Comparison of ENCODE assay signal across 7 mouse cellular contexts in the genomic region with DNA sequence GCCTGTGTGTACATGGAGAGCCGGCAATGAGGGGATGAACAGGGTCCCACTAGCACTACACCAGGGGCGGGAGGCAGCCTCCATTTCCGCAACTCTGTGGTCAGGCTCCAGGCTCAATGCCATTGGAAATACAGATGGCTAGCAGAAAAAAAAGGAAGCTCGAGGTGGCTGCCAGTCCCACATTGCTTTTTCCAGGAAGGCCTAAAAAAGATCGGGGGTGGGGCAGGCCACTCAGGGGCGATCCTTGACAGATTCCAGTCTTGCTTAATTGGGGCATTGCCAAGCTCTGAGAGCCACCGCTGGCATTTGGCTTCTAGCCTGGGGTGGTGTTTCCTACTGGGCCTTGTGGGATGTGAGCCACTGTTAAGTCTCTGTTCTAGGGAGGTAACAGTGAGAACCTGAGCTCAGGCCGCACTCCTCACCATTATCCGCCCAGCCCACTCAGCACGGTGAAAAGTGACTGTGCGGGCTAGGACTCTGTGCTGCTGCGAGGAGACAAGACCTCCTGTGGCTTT.
DNase-seq lines count a peak whose midpoint lies in the region; TF ChIP-seq lines count a peak whose summit lies in the region.

No protein-coding gene starts in this region.

- no peaks in the 10 kb centered on the region for H3K27me3 ChIP-seq in ES-Bruce4 (ENCODE audit: control insufficient read depth, insufficient read depth, low read length, poor library complexity, severe bottlenecking)
- no peaks in the 10 kb centered on the region for H3K27me3 ChIP-seq in embryonic facial prominence, embryonic 10.5 days (replicated peaks; ENCODE audit: low read depth, poor library complexity, severe bottlenecking)
- H3K27me3 ChIP-seq in kidney, adult 2 months (replicated peaks; ENCODE audit: control insufficient read depth, insufficient read depth, low read length), result no peaks in the 10 kb centered on the region

- 67% methylated on average over 12 of the region's 12 CpGs for WGBS in embryonic facial prominence, embryonic 10.5 days
- 38% methylated on average over 12 of the region's 12 CpGs for WGBS in kidney, adult 2 months

- H3K36me3 ChIP-seq in ES-Bruce4 (ENCODE audit: control insufficient read depth, insufficient read depth, low read length, poor library complexity, severe bottlenecking), result no peaks in the 10 kb centered on the region
- no peaks in the 10 kb centered on the region for H3K36me3 ChIP-seq in embryonic facial prominence, embryonic 10.5 days (replicated peaks)
- no peaks in the 10 kb centered on the region for H3K36me3 ChIP-seq in kidney, adult 2 months (ENCODE audit: control insufficient read depth, insufficient read depth, low read length)

- TF ChIP-seq EP300 in ES-Bruce4 (IDR thresholded peaks at IDR 0.05; ENCODE audit: insufficient read depth, low read depth, low read length), result no peak

- TF ChIP-seq POLR2A in ES-Bruce4 (IDR thresholded peaks at IDR 0.05; ENCODE audit: insufficient read depth, low read length), result no peak
- no peak for TF ChIP-seq POLR2A in kidney, adult 2 months (IDR thresholded peaks at IDR 0.05; ENCODE audit: low read depth, low read length)

- no peak for TF ChIP-seq CTCF in ES-Bruce4 (IDR thresholded peaks at IDR 0.05; ENCODE audit: low read depth, low read length)
- no peak for TF ChIP-seq CTCF in kidney, adult 2 months (conservative IDR thresholded peaks at IDR 0.05; ENCODE audit: insufficient read depth, insufficient read length, low read depth, low read length)

- DNase-seq in adipocyte (ENCODE audit: low spot score), result peak; percentile 93
- DNase-seq in embryonic facial prominence, embryonic 10.5 days (ENCODE audit: low spot score), result no peak
- peak; percentile 84 to 91 for DNase-seq in heart, adult 9 months (ENCODE audit: low spot score in 2 of 2)
- peak; percentile 87 for DNase-seq in kidney, adult 2 months
- peak; percentile 86 for DNase-seq in lung, postnatal 14 days
- peak; percentile 37 for DNase-seq in testis, postnatal 14 days (ENCODE audit: low spot score)

- no peaks in the 10 kb centered on the region for H3K9me3 ChIP-seq in ES-Bruce4 (replicated peaks; ENCODE audit: control insufficient read depth, insufficient read depth, low read length, poor library complexity, severe bottlenecking)
- no peaks in the 10 kb centered on the region for H3K9me3 ChIP-seq in embryonic facial prominence, embryonic 10.5 days

- H3K4me1 ChIP-seq in ES-Bruce4 (ENCODE audit: control insufficient read depth, insufficient read depth, low read length), result no peaks in the 10 kb centered on the region
- peaks cover 31% of the 10 kb centered on the region for H3K4me1 ChIP-seq in embryonic facial prominence, embryonic 10.5 days
- peaks cover 14% of the 10 kb centered on the region; the same call in 1 of the 2 replicates for H3K4me1 ChIP-seq in kidney, adult 2 months (ENCODE audit: control insufficient read depth, insufficient read depth, low read length)

- peak overlapping the region; percentile 17; the same call in 1 of the 2 replicates for H3K4me3 ChIP-seq in ES-Bruce4 (ENCODE audit: low read depth, low read length)
- no peak overlapping the region for H3K4me3 ChIP-seq in embryonic facial prominence, embryonic 10.5 days
- no peak overlapping the region for H3K4me3 ChIP-seq in kidney, adult 2 months (ENCODE audit: insufficient read depth, low read depth, low read length)

- no peak overlapping the region for H3K27ac ChIP-seq in ES-Bruce4 (ENCODE audit: insufficient read depth, low read length)
- peak overlapping the region; percentile 63 for H3K27ac ChIP-seq in embryonic facial prominence, embryonic 10.5 days (replicated peaks)
- H3K27ac ChIP-seq in kidney, adult 2 months (ENCODE audit: insufficient read depth, low read depth, low read length), result peak overlapping the region; percentile 69

- H3K9ac ChIP-seq in ES-Bruce4 (ENCODE audit: low read depth, poor library complexity, severe bottlenecking), result no peak overlapping the region
